Mouse (Mus musculus) myocyte (in vitro differentiated cells): ENCODE measurements around the gene Gpr173.
"Not testable (repeated sequence)": the region's sequence is repeated elsewhere in the genome, so short reads cannot be mapped to it uniquely, and the experiment has no call there.

ENCODE experiments used
- E2F4 ChIP-seq: IDR thresholded peaks from one replicate; pipeline ENCODE4 v1.6.1; 2011; ENCODE audit warnings: mild to moderate bottlenecking, control low read depth, moderate library complexity; ENCODE audit not compliant: insufficient read depth
- POLR2A ChIP-seq: IDR thresholded peaks from one replicate; pipeline ENCODE4 v1.6.1; 2011; ENCODE audit warnings: low read depth, mild to moderate bottlenecking, control low read depth, moderate library complexity; ENCODE audit not compliant: insufficient read length
- SRF ChIP-seq: IDR thresholded peaks from one replicate; pipeline ENCODE4 v1.6.1; 2011; ENCODE audit warnings: low read depth; ENCODE audit not compliant: control insufficient read depth, insufficient read length
- USF1 ChIP-seq: IDR thresholded peaks from one replicate; pipeline ENCODE4 v1.6.1; 2011; ENCODE audit warnings: low read depth, mild to moderate bottlenecking, control low read depth, moderate library complexity

- TF ChIP-seq SRF, USF1, E2F4, POLR2A: not testable (repeated sequence)
Observed at GRCm38 (mm10) chrX:152329400-152329799, 39.1 kb downstream of the Gpr173 start.
